Mouse (Mus musculus) embryo, embryonic 10 days (tissue): ENCODE measurements around the gene Dlgap1.
"Not testable (repeated sequence)": the region's sequence is repeated elsewhere in the genome, so short reads cannot be mapped to it uniquely, and the experiment has no call there.

Experiments
- DNase-seq: peaks from one replicate; pipeline ENCODE4 v3.0.0-alpha.2; 2015; ENCODE audit warnings: low spot score

Dlgap1 gene

DNA sequence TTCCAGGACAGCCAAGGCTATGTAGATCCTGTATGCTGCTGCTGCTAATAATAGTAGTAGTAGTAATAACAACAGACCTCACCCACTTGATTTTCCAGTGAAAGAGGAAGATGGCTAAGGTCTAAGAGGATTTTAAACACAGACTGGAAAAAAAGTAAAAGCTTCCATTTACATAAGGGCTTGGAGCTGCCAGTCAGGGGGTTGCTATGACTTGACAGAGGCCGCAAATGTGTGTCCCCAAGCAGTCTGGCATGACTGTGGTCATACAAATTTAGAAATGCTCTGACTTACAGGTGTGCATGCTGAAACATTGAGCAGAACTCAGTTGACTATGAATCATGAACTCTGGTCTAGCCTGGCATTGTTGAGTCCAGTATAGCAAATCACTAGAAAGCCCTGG, 839.0 kb downstream of the Dlgap1 start:
- no peak for DNase-seq

DNA sequence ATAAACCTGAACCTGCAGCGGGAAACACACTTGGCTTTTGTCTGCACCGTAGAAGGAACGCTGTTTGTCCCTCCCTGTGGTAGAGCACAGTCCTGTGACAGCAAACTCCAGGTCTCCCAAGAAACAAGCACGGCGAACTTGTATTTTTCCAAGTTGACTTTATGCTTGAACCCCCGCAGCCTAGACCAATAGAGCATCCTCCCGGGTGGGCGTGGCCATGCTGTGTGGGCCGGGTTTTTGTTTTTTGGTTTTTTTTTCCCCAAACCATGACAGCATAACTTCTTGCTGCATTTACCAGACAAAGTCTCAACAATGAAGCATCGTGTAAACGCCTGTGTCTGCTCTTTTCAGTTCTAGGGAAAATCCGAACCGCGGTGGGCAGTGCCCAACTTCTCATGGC, 840.0 kb downstream of the Dlgap1 start:
- DNase-seq: no peak

DNA sequence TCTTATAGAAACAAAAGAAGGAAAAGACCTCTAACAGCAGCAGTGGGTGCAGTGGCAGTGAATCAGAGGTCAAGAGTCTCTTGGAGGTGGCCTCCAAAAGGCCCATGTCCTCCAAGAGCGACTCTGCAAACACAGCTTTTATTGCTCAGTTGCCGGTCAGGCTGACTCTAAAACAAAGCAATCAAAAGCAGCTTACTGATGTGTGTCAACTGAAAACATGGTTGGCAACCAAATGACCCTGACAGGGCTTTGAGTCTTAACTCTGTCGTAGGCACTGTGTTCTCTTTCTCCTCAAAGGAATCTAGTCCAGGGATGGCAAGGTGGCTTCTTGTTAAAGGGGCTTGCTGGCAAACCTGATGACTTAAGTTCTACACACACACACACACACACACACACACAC, 840.9 kb downstream of the Dlgap1 start:
- DNase-seq: no peak

DNA sequence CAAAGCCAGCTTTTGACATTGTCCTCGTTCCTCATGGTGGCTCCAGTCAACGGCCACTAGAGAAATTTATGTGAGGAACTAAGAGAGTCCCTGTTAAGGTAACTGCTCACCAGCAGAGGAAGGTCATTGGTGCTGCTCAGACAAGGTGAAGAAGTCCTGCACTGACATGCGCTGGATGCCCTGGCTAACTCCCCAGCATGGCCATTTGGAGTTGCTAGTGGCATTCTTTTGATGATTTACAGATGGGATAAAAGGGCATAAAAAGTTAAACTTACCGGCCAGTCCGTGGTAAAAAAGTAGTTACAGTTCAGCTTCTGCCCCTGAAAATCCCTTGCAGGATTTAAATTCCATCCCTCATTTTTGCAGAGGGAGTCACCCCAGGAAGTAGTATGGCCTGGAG, 841.9 kb downstream of the Dlgap1 start:
- no peak for DNase-seq

DNA sequence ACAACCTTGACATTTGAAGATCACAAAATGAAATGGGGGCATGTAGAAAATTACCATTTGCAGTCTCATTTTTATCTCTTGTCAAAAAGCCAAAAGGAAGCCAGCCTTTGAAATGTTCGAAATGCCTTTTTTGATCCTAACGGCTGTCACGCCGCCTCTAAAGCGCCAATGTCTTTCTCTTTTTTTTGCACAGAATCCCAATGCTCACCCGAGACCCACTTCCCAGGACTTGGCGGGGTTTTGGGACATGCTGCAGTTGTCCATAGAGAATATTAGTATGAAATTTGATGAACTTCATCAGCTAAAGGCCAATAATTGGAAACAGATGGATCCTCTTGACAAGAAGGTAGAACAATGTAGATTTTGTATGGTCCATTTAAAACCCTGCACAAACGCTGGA, 846.1 kb downstream of the Dlgap1 start:
- DNase-seq: no peak

DNA sequence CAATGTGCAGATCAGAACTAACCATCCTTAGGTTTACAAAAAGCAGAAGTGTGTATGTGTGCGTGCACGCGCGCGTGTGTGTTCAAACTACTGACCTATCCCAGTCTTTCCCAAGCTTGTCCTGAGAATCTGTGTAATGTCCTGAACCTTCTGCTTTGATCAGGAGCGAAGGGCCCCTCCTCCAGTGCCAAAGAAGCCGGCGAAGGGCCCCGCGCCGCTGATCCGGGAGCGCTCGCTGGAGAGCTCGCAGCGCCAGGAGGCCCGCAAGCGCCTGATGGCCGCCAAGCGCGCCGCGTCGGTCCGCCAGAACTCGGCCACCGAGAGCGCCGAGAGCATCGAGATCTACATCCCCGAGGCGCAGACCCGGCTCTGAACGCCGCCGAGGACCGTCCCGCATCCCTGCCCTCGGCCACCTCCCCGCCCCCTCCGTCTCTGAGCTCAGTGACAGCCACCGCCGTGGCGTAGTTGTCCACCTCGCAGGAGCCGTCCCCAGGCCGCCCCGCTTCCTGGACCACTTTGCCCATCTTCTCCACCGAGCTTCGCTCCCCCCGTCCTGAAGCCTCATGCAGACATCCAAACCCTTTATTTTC, 849.1 kb downstream of the Dlgap1 start:
- peak; percentile 68 for DNase-seq

DNA sequence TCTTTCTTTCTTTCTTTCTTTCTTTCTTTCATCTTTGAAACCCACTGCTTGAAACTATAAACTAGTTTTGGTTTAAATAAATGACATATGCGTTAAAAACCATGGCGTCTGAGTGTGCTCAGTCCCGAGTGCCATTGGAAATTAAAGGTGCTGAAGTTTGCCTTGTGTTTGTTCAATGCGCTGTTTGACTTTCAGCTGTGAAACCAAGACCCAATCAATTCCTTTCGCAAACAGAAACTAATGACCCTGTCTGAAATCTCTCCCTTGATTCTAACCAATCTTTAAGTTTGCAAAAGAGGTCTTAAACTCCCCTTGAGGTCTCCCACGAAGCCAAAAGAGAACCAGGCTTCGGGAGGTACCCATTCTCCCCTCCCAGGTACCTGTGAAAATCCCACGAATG, 854.2 kb downstream of the Dlgap1 start:
- DNase-seq: no peak

DNA sequence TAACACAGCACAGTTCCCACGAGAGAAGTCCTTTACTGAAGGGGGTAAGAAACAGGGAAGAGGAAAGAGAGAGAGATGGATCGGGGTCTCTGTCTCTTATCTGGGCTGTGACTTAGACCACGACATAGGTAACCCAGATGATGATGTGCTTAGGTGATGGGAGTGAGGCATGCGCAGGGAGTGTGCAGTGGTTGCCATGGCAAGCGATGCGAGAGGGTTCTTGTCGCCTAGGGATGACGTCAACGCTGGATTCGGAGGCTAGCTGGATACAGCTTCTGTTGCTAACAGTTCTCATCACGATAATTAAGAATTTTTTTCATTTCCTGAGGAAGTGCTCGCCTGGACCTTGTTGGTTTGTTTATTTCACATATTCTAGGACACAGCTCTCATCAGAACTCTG, 857.4 kb downstream of the Dlgap1 start:
- no peak for DNase-seq

DNA sequence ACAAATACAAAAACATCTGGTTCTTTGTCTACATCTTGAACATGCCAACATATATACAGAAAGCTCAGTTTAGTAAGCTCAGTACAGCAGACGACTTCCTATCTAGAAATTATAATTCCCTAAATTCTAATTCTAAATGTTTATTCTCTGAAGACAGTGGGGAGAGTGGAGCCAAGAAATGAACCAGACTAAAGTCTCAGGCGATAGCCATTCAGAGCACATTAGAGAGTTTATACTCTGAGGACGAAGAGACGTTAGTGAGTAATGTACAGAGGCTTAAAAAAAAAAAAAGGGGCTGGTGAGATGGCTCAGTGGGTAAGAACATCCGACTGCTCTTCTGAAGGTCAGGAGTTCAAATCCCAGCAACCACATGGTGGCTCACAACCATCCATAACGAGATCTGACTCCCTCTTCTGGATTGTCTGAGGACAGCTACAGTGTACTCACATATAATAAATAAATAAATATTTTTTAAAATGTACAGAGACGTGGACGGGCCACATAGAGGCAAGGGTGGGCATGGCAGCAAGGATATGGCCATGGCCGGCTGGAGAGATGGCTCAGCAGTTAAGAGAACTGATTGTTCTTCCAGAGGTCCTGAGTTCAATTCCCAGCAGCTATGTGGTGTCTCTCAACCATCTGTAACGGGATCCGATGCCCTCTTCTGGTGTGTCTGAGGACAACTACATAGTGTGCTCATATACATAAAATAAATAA, 858.7 kb downstream of the Dlgap1 start:
- not testable (repeated sequence) for DNase-seq

DNA sequence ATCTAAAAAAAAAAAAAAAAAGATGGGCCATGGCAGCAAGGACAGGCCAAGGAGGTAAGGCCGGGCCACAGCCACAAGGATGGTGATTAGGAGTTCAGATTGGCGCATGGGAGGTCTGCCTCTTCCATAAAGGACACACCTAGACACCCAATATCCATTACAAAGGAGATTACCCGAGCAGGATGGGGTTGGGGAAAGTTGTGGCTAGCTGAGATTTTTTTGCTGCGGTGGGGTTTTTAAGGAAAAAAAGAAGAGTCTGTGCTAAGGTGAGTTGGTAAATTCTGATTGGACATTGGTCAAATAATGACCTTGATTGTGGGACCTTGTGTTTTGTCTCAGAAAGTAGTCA, 859.3 kb downstream of the Dlgap1 start:
- DNase-seq: no peak

DNA sequence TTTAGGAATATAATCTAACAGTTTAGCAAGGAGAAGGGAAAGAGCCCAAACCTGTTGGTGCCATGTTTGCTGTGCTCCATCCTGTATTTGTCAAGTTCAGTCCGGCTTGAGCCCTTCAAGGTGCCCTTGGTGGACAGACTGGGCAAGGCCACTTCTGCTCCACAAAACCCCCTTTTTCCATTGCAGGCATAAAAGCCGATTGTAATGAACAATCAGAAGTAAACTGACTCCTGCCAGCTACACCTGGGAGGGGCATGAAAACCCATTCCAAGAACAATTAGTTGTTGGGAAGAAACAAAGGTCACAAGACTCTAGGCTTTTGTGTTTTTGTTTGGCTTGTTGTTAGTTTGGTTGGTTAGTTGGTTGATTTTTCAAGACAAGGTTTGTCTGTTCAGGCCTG, 859.7 kb downstream of the Dlgap1 start:
- DNase-seq: no peak

DNA sequence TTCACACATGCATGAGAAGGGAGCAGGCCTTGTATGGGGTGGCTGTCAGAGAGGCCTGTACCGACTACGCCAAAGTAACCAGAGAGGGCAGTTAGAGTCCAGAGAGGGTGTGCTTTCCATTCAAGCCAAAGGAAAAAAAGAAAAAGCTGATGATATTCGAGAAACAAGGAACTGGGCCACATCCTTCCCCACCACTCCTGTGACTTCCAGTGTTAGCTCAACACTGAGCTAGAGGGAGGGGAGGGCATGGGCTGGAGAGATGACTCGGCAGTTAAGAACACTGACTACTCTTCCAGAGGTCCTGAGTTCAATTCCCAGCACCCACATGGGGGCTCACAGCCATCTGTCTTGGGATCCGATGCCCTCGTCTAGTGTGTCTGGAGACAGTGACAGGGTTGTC, 860.3 kb downstream of the Dlgap1 start:
- DNase-seq: no peak

DNA sequence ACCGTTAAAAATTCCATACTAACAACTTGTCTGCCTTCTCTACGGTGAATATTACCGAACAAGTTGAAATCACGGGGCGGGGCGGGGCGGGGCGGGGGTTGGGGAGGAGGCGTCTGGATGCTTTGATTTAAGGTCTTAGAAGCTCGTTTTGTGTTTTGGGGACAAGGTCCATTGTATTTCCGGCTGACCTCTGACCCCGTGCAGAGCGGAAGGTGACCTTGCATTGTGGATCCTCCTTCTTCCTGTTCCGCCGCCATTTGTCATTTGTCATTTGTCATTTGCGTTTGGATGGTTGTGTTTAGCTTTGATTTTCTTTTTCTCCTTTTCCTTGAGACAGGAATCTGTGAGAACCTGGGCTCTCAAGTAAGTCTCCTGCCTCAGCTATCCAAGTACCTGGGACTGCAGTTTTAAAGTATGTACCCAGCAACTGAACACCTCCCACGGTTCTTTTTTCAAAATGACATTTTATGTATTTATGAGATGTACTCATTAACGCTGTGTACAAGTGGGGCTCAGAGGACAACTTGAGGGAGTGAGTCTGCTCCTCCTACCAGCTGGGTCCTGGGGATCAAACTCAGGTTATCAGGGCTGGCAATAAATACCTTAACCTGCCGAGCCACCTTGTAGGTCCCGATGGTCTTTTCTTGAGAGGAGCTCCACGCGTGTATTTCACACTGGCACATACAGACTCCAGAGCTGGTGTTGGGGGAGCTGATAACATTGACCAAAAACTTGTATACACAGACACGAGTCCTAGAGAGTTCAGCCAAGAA, 861.3 kb downstream of the Dlgap1 start:
- DNase-seq: peak; percentile 49

DNA sequence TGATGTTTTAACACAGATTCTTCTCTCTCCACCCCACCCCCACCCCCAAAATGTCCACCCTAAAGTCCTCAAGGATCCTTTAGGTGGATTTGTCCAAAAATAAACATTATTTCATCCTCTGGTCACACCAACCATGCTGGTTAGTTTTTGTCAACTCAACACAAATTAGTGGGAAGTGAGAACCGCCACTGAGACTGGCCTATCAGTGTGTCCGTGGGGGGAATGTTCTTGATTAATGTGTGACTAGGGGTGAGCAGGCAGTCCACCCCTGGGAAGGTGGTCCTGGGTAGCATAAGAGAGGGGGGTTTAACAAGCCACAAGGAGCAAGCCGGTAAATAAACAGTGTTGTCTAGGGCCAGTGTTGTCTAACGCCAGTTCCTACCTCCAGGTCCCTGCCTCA, 862.7 kb downstream of the Dlgap1 start:
- no peak for DNase-seq

DNA sequence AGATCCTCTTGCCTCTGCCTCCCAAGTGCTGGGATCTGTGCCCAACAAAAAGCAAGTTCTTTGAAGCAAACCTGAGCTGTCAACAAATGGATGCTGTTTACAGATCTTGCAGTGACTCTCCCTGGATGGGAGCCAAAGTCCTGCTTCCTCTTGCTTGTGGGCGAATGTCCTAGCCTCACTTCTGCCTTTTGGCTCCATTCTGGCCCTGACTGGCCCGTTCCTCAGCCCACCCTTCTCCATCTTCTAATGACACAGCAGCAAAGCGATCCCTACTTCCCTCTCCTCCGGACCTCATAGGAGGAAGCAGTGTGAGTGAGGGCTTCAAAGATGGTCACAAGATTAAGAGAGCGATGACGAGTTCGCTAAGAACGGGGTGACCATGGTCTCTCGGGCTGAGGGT, 863.7 kb downstream of the Dlgap1 start:
- no peak for DNase-seq

DNA sequence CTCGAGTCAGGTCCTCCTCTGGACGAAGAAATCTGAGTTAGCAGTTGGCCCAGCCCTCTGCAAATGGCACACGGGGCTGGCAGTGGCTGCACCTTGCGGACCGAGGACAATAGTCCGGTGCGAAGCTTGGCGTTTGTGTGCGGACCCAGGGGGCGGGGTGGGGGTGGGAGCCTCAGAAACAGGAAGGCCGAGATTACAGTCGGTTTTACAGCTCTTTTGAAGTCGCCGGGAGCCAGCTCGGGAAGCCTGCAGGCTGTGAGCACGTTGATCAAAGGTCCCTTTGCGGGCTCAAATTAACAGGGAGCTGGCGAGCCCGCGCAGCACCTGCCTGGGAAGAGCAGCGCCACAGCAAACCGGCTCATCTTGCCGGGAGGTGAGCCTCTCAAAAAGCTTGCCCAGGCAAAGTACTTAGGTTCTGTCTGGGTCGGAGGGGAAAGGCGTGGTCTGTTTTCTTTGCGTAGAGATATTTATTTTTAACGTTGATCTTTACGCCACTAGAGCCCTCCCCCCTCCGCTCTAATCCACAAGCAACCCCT, 865.6 kb downstream of the Dlgap1 start:
- peak; percentile 60 for DNase-seq

DNA sequence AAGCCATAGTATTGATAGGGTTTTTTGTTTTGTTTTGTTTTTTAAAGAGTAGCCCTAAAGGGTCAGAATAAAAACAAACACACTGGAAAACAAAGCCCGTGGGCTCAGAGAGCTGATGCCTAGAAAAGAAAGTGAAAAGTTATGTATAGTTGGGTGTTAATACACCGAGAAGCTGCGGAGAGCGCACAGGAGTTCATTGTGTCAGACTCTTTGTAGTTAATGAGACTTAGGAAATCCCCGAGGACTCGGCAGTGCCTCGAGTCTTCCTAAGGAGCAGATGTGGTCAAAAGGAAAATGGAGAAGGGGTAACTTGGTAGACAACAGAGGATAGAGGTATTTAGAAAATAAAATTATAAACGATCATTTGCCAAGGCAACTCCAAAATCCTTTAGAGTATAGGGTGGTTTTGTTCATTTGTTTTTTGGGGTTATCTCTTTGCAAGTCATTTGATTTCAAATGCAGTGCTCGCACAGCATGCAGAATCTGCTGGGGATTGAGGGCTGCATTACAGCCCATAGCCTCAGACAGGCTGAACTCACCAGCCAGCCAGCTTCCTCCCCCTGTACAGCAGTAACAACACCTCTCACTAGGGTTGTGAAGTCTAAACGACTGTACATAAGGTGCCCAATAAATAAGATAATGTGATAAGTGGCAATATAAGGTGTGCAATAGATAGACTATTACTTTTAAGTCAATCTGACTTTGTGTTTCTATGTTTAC, 866.4 kb downstream of the Dlgap1 start:
- peak; percentile 50 for DNase-seq

DNA sequence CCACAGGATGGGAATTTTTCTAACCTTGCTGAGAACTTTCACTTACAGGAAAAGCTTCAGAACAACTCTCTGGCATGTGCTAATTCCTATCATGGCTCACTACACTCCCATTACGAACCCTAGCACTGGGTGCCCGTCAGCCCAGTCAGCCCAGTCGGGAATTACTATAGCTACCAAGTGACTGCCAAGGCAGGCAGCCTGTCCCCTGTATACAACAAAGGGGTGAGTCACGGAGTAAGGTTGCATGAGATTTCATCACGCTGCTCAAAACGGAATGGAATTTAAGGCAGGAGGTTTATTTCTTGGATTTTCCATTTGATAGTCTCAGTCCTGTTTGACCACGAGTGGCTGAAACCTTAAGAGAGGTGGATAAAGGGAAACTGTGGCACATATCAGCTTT, 867.9 kb downstream of the Dlgap1 start:
- DNase-seq: no peak

DNA sequence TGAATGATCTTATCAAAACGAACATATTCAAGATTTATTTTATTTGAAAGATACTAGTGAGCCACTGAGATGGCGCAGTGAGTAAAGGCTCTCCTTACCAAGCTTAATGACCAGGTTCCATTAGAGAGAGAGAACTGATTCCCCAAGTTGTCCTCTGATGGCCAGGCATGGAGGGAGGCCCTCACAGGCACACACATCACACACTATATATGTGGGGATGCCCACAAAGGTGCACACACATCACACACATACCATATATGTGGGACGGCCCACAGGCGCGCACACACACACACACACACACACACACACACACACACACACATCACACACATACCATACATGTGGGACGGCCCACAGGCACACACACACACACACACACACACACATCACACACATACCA, 868.6 kb downstream of the Dlgap1 start:
- DNase-seq: not testable (repeated sequence)

DNA sequence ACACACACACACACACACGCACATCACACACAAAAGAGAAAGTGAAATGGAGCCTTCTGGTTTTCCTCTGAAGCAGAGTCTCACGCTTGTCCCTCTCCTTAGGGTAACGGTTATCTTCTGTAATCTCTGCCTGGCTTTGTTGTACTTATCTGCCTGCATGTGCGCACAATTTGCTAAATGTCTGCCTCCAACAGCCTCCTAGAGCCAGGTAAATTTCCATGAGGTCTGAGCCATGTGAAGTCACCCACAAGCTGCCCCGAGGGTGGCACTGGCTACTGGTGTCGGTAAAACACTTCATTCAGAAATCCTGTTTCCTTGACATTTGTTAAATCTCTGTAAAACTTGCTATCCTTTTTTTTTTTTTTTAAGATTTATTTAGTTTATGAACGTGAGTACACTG, 869.2 kb downstream of the Dlgap1 start:
- no peak for DNase-seq

DNA sequence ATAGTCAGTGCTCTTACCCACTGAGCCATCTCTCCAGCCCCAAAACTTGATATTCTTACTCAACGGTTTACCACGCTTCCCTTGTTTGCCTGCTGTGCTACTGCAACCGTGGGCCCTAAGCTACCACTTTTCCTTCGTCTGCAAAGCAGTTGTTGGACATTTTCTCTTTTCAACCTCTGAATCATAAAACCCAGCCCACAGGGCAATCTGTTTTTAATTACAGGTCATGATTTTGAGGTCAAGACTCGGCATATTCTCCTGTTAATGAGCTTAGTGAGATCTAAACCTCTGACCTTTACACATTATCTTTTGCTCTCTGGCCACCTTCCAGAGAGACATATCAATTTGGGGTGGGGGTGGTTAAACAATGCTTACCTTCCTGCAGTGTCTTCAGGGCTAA, 869.7 kb downstream of the Dlgap1 start:
- DNase-seq: no peak

DNA sequence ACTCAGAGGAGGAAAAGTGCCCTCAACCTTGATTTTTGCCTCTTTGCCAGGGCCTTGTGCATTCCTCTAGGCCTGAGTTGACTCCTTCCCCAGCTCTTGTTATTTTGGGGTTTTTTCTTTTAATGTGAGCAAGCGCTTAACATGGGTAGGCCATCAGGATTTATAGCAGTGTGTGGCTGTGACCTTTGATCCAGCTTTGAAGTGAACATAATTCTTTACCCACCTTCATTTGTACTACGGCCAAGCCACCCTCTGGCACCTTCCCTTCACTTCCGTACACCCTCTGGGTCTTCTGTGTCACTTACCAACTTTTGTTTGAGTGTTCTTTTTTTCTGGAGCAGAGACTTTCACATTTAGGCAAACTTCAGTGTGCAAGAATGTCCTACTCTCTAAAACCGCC, 874.4 kb downstream of the Dlgap1 start:
- no peak for DNase-seq

DNA sequence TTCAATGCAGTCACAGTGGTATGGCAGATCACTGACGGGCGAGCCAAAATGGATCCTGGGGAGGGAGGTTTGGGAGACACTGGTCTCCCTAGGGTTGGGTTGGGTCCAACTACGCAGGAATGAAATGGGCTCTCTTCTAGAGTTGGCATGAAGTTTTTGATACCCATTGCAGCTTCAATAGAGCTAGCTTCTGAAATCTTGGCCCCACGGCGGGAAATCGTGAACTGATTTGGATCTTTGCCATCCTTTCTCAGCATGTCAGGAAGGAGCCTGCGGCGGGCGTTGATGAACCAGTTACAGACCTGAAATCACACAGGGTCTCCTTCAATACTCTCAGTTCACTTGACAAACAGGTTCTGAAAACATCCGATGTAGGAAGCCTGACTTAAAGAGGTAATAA, 876.1 kb downstream of the Dlgap1 start:
- DNase-seq: no peak
